Mouse (Mus musculus) gastrocnemius, postnatal 14 days (tissue): Measurements from ENCODE around the gene Tet1. TPM values are rescaled to one million over a fixed set of nuclear protein-coding genes. Genes with fewer than 3 reads are reported as not detected.
"Not testable (repeated sequence)": the region's sequence is repeated elsewhere in the genome, so short reads cannot be mapped to it uniquely, and the experiment has no call there.

ENCODE experiments used
- DNase-seq: peaks from one replicate; pipeline ENCODE4 v3.0.0; 2021; ENCODE audit warnings: mixed read lengths
- intact Hi-C: fragments of 180-260 bp; cut with DNase I; formaldehyde crosslinking; loops from one replicate; pipeline ENCODE4 v1.15.1; 2025; ENCODE audit warnings: low total_unique reads
- long read RNA-seq, 2 experiments: library from polyadenylated mRNA; stranded (forward); transcript quantifications; one replicate each; pipeline ENCODE4 v2.0.0; 2021
- total RNA-seq, 2 experiments: library from RNA; stranded (reverse); gene quantifications; 2 replicates each; pipeline ENCODE4 v1.2.3; 2021

Tet1 gene
- 10 to 100 TPM in 1 of 2 experiments, 1 to 10 TPM in 1; 7.4 to 11.4 TPM for total RNA-seq
- long read RNA-seq, experiment 1, result 0 reads
- long read RNA-seq, experiment 2, result 0 reads

DNA sequence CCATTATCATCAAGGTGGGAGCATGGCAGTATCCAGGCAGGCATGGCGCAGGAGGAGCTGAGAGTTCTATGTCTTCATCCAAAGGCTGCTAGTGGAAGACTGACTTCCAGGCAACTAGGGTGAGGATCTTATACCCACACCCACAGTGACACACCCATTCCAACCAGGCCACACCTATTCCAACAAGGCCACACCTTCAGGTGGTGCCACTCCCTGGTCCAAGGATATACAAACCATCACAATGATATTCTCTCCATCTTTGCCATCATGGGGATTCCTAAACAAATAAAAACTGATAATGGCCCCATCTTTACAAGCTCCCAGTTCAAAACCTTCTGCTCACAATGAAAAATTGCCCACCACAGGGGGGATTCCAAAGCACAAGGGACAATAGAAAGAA, at the start of gene Tet1:
Gene Tet1 (minus strand): TSS at position 101 of the 400 bp plus-strand sequence.
- DNase-seq, intact Hi-C loops: not testable (repeated sequence)

DNA sequence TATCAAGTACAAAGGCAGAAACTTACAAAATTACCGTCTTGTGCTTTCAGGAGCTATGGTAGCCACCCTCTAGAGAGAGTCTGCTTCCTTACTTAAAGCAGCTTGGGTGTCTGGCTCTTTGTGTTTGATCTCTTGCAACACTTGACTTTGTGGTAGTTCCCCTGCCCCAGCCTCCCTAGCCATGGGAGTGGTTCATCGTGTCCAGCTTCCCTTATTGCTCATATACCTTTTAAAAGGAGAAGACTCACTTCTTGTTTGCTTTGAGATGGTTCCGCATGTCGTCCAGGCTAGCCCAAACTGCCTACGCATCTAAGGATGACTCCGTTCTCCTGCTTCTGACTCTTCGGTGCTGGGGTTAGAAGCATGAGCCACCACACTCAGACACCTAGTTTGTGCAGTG, 39.8 kb upstream of the Tet1 start:
- intact Hi-C loops, result no loop called here
- DNase-seq, result no peak

GRCm38 (mm10) chr10:62946738-62947471, 38.1 kb upstream of the Tet1 start, which contains the start of gene Dna2:
Gene Dna2 (plus strand): TSS chr10:62947026.
- DNase-seq, result peak; percentile 72
- intact Hi-C loops, result no loop called here

DNA sequence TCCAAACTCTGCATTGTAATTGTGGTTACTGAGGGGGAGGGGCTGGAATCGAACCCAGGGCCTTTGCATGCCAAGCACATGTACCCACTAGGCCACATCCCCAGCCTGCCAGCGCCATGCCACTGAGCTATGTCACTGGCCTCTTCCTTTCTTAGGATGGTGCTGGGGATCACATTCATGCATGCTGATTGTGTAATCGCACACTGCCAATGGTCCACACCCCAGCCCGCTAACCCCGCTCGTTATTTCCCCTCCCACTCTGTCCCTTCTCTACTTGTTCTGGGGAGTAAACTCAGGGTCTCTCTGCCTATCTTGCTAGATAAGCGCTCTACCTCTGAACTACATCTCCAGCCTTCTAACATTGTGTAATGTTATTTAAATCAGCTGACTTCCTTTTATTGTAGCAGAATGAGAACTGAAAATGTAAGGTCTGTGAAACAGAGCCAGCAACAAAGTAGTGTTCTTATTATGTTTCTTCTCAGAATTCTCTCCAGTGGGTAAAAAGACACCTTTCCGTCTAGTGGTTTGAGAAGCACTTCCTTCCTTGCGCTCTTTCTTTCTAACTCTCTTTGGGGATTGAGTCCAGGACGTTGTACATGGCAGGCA, 36.3 kb upstream of the Tet1 start:
- no peak for DNase-seq
- intact Hi-C loops, result no loop called here

DNA sequence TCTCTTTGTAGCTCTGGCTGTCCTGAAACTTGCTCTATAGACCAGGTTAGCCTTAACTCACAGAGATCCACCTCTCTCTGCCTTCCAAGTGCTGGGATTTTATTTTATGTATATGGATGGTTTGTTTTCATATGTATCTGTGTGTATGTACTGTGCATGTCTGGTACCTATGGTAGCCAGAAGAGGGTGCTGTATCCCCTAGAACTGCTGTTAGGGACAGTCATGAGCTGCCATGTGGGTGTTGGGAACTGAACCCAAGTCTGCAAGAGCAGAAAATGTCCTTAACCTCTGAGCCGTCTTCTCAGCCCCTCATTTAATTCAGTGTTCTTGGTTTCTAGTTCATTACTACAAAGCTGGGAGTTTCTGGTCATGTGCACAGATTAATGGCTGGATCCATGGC, 23.6 kb upstream of the Tet1 start:
- intact Hi-C loops, result no loop called here
- DNase-seq, result no peak

- no peak for DNase-seq
- intact Hi-C loops, result loop anchor here (5.0 kb wide), 1 partner anchor 57 kb away; no protein-coding TSS in a partner anchor
These were observed 15.4 kb upstream of the Tet1 start for GRCm38 (mm10) chr10:62924096-62924635.

DNA sequence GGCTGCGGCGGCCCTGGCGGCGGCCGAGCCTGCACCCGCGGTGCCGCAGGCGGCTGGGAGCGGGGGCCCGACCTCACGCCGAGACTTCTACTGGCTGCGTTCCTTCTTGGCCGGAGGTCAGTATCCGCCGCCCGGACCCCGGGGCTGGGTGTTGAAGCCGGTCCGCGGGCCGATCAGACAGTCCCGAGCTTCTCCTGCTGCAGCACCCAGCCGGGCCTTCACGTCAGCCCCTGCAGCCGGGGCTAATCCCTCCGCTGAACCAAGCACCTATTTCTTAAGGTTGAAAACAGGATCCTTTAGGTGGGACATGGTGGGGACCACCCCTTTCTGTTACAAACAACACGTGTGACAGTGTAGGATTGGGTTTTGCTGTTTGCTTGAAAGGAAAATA, 12.0 kb upstream of the Tet1 start:
- DNase-seq, result no peak
- intact Hi-C loops, result loop anchor here (5.0 kb wide), 1 partner anchor 53 kb away; no protein-coding TSS in a partner anchor

DNA sequence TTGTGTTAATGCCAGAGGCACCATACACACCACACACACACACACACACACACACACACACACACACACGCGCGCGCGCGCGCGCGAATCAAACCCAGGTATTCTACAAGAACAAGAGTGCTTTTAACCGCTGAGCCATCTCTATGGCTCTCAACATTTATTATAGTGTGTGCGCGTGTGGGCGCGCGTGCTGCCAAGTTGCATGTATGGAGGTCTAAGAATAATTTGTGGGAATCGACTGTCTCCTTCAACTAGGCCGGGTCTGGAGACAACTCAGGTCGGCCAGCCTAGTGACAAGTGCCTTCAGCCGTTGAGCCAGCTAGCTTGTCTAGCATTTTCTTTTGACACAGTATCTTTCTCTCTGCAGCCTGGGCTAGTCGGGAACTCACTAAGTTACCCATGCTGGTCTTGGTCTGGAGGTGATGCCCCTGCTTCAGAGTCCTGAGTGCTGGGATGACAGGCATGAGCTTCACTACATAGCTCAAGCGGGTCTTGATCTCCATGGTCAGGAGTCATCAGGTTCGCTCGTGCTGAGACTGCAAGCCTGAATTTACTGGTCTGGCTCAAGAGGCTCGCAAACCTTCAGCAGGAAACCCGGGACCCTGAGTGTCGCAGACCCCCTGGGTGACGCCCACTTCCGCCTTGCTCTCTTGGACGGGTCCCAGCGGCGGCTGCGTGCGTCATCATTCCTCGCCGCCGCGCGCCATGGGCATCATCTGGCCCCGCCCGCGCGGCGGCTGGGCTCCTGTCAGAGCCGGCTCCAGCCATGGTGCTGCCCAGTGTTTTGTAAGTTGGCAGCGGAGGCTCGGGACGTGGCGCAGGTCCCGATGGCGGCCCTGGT, 11.3 kb upstream of the Tet1 start, which contains the start of gene Slc25a16:
Gene Slc25a16 (plus strand): TSS at position 709 of the 841 bp plus-strand sequence.
- DNase-seq, result peak; percentile 91
- intact Hi-C loops, result loop anchor here (5.0 kb wide), 1 partner anchor 53 kb away; no protein-coding TSS in a partner anchor

DNA sequence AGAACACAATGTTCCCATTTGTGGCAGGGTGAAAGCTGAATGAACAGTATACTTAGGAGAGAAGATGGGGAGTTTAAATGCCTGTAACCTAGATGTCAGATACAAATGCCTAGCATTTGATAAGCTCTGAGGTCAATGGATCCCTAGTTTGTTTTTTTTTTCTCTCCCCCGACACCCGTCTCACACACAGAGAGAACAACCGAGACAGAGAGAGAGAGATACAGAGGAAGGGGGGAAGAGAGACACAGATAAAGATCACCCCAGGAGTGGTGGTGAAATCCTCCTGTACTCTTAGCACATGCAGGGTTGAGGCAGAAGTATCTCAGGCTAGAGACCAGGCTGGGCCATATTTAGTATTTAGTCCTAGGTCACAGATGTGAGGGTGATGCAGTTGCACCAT, 10.2 kb upstream of the Tet1 start:
- intact Hi-C loops, result no loop called here

GRCm38 (mm10) chr10:62911120-62911519, 2.3 kb upstream of the Tet1 start:
- intact Hi-C loops, result no loop called here

More for the DNA sequence above, 10.2 kb upstream of the Tet1 start:
- no peak for DNase-seq

GRCm38 (mm10) chr10:62906336-62906735, 2.5 kb downstream of the Tet1 start:
- intact Hi-C loops, result no loop called here
- DNase-seq, result no peak

More at GRCm38 (mm10) chr10:62911120-62911519, 2.3 kb upstream of the Tet1 start:
- no peak for DNase-seq

DNA sequence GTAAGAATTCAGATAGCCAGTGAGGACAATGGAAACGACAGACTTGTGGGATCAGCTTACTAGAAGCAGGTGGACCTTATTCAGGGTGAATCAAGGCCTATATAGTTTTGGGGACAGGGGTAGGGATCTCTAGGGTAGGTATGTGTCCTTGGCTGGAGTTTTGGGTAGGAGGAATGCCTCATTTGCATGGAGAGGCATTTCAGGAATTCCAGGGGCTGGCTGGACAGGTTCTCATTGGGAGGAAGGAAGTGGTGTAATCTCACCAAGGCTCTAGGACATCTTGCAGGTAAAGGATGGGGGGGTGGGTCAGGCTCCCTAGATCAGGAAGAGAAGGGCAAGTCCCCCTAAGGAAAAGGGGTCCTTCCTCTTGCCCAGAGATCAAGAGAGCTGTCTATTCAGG, 6.0 kb downstream of the Tet1 start:
- no peak for DNase-seq
- intact Hi-C loops, result no loop called here

GRCm38 (mm10) chr10:62901826-62902225, 7.0 kb downstream of the Tet1 start:
- DNase-seq, result no peak
- intact Hi-C loops, result no loop called here

- intact Hi-C loops, result no loop called here
- no peak for DNase-seq
These were observed 8.7 kb downstream of the Tet1 start for GRCm38 (mm10) chr10:62900144-62900543.

DNA sequence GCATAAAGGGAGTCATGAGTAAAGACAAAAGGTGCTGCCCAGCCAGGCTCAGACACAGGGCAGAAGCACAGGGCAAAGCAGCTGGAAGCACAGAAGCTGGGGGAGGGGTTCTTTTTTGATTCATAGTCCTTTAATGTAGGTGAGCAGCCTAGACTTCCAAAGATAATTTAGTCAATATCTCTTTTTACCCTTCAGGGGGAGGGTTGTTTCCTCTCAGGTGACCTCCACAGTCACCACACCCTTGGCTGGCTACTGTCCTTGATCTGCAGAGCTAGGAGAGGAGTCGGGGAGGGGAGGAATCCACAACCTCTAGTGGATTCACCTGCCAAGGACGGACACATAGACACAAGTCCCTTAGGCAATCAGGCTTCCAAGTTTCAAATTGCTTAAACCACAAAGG, 10.7 kb downstream of the Tet1 start:
- intact Hi-C loops, result no loop called here

GRCm38 (mm10) chr10:62897437-62897836, 11.4 kb downstream of the Tet1 start:
- DNase-seq, result no peak
- intact Hi-C loops, result no loop called here

More for the DNA sequence above, 10.7 kb downstream of the Tet1 start:
- no peak for DNase-seq

DNA sequence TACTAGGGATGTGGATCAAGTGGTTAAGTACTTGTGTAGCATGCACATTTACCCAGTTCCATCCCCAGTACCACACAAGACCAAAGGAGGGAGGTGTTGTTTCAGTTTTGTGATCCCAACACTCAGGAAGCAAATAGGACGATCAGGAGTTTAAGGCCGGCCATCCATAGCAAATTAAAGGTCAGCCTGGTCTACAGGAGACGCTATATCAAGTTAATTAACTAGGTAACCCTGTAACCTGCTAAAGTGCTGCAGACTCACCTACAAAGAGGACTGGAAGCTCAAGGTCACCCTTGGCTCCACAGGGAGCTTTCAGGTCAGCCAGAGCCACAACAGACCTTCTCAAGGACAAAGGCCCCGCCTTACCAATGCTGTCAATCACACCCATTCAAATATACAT, 12.0 kb downstream of the Tet1 start:
- intact Hi-C loops, result no loop called here
- no peak for DNase-seq

DNA sequence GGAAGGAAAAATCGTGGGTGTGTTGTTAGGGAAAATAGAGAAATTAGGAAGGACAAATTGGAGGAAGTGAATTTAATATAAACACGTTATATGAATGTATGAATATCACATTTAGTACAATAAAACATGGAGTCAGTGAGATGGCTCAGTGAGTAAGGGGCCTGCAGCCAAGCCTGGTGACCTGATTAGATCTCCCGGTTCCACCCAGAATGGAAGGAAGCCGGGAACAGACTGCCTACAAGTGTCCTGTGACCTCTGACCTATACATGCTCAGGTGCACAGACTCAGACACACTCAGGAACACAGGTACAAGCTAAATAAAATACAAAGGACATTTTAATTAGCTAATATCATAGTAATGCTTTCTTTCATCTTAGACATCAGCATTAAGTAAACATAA, 12.8 kb downstream of the Tet1 start:
- intact Hi-C loops, result no loop called here
- no peak for DNase-seq

GRCm38 (mm10) chr10:62895386-62895785, 13.4 kb downstream of the Tet1 start:
- intact Hi-C loops, result no loop called here
- no peak for DNase-seq

GRCm38 (mm10) chr10:62894447-62894846, 14.3 kb downstream of the Tet1 start:
- DNase-seq, result no peak
- intact Hi-C loops, result no loop called here
